Mouse (Mus musculus) erythroid progenitor cell, adult 5-6 weeks (primary cell): ENCODE data around the gene Sirt6. TPM values are rescaled to one million over a fixed set of nuclear protein-coding genes. Genes with fewer than 3 reads are reported as not detected.
A peak's percentile ranks its signal among the peaks of the same experiment; 100 is the strongest.

ENCODE experiments used
- ATAC-seq: replicated peaks from 2 replicates; pipeline ENCODE4 v1.8.0; 2016; ENCODE audit warnings: moderate number of reproducible peaks, mild to moderate bottlenecking, moderate TSS enrichment, inconsistent platforms; ENCODE audit not compliant: poor library complexity, low FRiP score, severe bottlenecking
- total RNA-seq, 2 experiments: library from RNA; stranded (forward) in 1 of 2; stranded (reverse) in 1 of 2; fragments of 150-400 nt in 1 of 2; fragments of 186-747, 209-891 nt in 1 of 2; gene quantifications; 2 replicates each; pipeline versions ENCODE4 v1.2.3 to v1.2.4; 2015 to 2017; ENCODE audit warnings: low replicate concordance in 2 of 2

Sirt6 gene
- total RNA-seq, 2 experiments from 2014 or later: 0.23 to 5.4 TPM

GRCm38 (mm10) chr10:81627836-81628220 lies 231 bp upstream of the Sirt6 start:
- ATAC-seq: peak; percentile 27

- ATAC-seq: no peak
Observed at GRCm38 (mm10) chr10:81626101-81626993, 1.2 kb downstream of the Sirt6 start.

GRCm38 (mm10) chr10:81623441-81623840 lies 4.2 kb downstream of the Sirt6 start:
- no peak for ATAC-seq

GRCm38 (mm10) chr10:81620786-81621185 lies 6.8 kb downstream of the Sirt6 start:
- ATAC-seq: no peak

GRCm38 (mm10) chr10:81619976-81620375 lies 7.6 kb downstream of the Sirt6 start:
- no peak for ATAC-seq

- no peak for ATAC-seq
Observed at GRCm38 (mm10) chr10:81615486-81615885, 12.1 kb downstream of the Sirt6 start.

GRCm38 (mm10) chr10:81612779-81613178 lies 14.8 kb downstream of the Sirt6 start:
- no peak for ATAC-seq

- no peak for ATAC-seq
Observed at GRCm38 (mm10) chr10:81608308-81608707, 19.3 kb downstream of the Sirt6 start.

- peak; percentile 93 for ATAC-seq
Observed at GRCm38 (mm10) chr10:81605974-81606751, 21.4 kb downstream of the Sirt6 start, which contains the start of gene BC025920. TSS of gene BC025920 (plus strand) at chr10:81606270.

- ATAC-seq: peak; percentile 6; the same call in 1 of the 2 replicates
Observed at GRCm38 (mm10) chr10:81605666-81605973, 22.0 kb downstream of the Sirt6 start.

GRCm38 (mm10) chr10:81604968-81605665 lies 22.5 kb downstream of the Sirt6 start:
- peak; percentile 70 for ATAC-seq

- ATAC-seq: no peak
Observed at GRCm38 (mm10) chr10:81604019-81604967, 23.3 kb downstream of the Sirt6 start.

- no peak for ATAC-seq
Observed at GRCm38 (mm10) chr10:81602741-81603151, 24.9 kb downstream of the Sirt6 start.

- no peak for ATAC-seq
Observed at GRCm38 (mm10) chr10:81601396-81601905, 26.1 kb downstream of the Sirt6 start.

- peak; percentile 74 for ATAC-seq
Observed at GRCm38 (mm10) chr10:81600738-81601203, 26.8 kb downstream of the Sirt6 start, which contains the start of gene Tle6. TSS of gene Tle6 (minus strand) at chr10:81601073.

- ATAC-seq: no peak
Observed at GRCm38 (mm10) chr10:81600096-81600495, 27.5 kb downstream of the Sirt6 start.

GRCm38 (mm10) chr10:81599630-81600029 lies 28.0 kb downstream of the Sirt6 start:
- ATAC-seq: no peak

- no peak for ATAC-seq
Observed at GRCm38 (mm10) chr10:81598871-81599270, 28.7 kb downstream of the Sirt6 start.

GRCm38 (mm10) chr10:81598342-81598741 lies 29.3 kb downstream of the Sirt6 start:
- ATAC-seq: no peak
